Mouse (Mus musculus): ENCODE measurements around the gene Pyroxd2.
"Not testable (repeated sequence)": the region's sequence is repeated elsewhere in the genome, so short reads cannot be mapped to it uniquely, and the experiment has no call there.

Pyroxd2 gene

GRCm38 (mm10) chr19:42752363-42752931 is at the start of gene Pyroxd2:
Gene Pyroxd2, minus strand, starts transcription at chr19:42752775.
- peak; percentile 19 for DNase-seq (ENCODE audit: low read depth, low spot score)

GRCm38 (mm10) chr19:42797866-42798265 is 45.3 kb upstream of the Pyroxd2 start:
- no peak for DNase-seq (ENCODE audit: low read depth, low spot score)

DNA sequence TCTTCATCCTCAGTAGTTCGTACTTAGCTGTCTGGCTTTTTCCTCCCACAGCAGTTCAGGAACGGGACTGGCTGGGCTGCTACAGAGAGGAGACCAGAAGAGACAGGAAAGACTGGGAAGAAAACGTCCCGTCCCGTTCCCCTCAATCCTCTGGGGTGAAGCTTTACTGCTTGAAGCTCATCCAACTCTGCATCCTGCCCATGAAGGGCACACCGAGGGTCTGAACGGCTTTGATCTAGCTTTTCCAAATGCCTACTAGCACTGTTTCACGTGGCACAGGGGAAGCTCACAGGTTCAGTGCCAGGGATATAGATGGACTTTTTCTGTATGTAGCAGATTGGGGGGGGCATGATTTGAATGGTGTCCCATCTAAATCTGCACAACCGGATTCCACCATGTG is 43.2 kb upstream of the Pyroxd2 start:
- no peak for DNase-seq (ENCODE audit: low read depth, low spot score)

DNA sequence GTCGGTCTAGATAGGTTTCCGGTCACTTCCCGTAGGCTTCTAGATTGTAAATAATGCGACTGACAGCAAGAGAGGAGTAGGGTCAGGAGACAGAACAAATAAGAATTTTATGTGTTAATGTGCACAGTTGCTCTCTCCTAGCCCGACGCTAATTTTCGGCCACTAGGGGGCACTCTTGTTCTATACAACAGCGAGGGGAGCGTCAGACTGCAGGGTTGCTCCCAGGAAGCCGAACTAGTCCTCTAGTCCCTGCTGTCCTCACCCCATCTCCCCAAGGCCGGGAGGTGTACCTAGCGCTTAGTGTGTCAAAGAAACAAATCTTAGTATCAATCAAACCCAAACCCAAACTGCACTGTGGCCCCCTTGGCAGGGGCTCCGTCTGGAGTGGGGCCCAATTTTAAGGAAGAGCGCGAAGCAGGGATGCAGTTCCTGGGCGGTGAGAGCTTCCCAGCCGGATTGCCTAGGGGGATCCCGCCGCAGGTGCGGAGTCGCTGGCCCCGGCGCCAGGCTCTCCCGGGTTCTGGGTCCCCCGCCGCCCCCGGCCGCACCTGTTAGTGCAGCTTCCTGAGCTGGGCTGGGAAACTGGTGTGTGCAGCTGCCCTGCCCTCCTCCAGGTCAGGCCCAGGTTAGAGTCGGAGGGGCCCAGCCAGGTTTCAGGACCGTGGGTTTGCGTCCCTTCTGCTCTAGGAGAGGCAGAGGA is 42.5 kb upstream of the Pyroxd2 start:
- peak; percentile 85 for DNase-seq (ENCODE audit: low read depth, low spot score)

- DNase-seq (ENCODE audit: low read depth, low spot score): no peak
These were observed 35.7 kb upstream of the Pyroxd2 start for GRCm38 (mm10) chr19:42788311-42788710.

GRCm38 (mm10) chr19:42785562-42786220 is 33.1 kb upstream of the Pyroxd2 start:
- no peak for DNase-seq (ENCODE audit: low read depth, low spot score)

DNA sequence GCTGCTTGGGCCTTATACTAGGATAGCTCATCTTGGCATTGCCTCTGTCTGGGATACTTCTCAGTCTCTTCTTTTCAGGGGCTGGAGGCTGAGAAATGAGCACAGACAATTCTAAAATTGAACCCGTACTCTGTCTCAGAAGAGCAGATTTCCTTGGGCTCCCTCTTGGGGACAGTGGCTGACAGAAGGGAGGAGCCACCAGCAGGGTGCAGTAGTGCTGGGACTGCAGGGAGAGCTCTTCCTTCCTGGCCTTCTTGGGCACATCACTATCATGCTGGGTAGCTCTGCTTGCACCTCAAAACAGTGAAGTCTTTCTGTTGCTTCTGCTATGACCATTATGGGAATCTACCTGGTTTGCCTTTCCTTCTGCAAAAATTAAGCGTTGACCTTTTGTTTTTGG is 32.6 kb upstream of the Pyroxd2 start:
- DNase-seq (ENCODE audit: low read depth, low spot score): peak; percentile 31

- not testable (repeated sequence) for DNase-seq (ENCODE audit: low read depth, low spot score)
These were observed 27.6 kb upstream of the Pyroxd2 start for GRCm38 (mm10) chr19:42780156-42780538.

GRCm38 (mm10) chr19:42779531-42780155 is 27.1 kb upstream of the Pyroxd2 start, which contains the start of gene Hps1:
Gene Hps1, minus strand, starts transcription at chr19:42779978.
- DNase-seq (ENCODE audit: low read depth, low spot score): peak; percentile 94

DNA sequence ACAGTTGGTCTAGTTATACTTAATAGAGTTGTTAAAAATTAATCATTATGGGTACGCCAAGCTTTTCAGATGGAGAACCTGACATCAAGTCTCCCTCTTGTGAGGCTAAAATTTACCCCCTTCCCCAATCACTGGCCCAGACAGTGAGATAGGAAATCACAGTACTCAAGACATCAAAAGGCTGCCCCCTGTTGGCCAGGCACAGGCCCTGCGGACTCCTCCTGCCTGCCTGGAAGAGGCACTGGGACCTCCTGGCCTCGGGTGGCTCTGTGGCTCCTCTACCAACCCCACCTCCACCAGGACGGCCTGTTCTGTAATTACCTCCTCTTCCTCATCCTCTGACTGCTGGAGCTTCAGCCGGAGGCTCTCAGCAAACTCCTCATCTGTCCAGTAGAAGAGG is 25.2 kb upstream of the Pyroxd2 start:
- DNase-seq (ENCODE audit: low read depth, low spot score): peak; percentile 58

- DNase-seq (ENCODE audit: low read depth, low spot score): peak; percentile 61
These were observed 24.2 kb upstream of the Pyroxd2 start for GRCm38 (mm10) chr19:42776813-42777212.

DNA sequence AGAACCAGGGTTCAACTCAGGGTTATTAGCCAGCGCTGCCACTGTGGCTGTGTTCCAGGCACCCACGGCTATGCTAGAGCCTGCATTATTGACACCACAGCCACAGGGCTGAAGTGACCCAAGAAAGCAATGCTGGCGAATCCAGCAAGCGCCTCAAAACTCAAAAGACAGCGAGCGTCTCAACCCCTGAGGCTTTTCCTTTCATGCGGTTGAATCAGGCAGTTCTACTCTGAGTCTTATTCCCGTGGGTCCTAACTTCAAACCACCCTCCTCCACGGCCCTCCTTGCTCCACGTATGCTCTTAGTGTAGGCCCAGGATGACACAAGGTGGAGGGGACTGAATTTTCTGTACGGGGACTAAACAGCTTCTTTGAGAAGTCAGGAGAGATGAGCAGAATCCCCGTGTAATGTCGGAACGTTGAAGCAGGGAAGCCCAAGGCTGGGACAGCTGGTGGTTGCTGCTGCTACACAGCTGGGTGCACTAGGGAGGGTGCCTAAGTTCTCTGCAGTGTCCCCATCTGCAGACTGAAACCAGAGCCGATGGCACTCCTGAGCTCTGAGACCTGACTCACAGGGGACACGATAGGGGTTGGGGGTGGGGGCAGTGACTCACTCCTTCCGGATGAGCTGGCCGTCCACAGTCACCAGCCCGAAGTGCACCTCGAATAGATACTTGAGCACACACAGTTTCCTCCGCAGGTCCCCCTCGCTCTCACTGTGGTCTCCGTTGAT is 17.7 kb upstream of the Pyroxd2 start:
- no peak for DNase-seq (ENCODE audit: low read depth, low spot score)

- DNase-seq (ENCODE audit: low read depth, low spot score): no peak
These were observed 17.1 kb upstream of the Pyroxd2 start for GRCm38 (mm10) chr19:42769648-42770047.

DNA sequence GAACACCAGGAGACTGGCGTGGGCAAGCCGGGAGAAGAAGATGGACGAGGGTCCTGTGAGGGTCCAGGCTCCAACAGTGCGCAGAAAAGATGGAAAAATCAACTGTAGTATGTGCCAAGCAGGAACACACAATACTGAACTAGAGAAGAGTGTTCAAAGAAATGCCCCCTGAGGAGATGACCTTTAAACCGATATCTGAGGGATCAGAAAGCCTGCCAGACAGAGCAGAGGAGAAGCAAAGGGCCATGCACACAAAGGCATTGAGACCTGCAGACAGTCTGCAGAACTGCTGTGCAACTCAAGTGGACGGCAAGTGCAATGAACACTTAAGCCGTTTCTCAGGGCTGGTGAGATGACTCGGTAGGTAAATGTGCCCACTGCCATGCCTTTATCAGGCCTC is 14.8 kb upstream of the Pyroxd2 start:
- DNase-seq (ENCODE audit: low read depth, low spot score): no peak

GRCm38 (mm10) chr19:42764398-42764797 is 11.8 kb upstream of the Pyroxd2 start:
- DNase-seq (ENCODE audit: low read depth, low spot score): no peak

GRCm38 (mm10) chr19:42756671-42757070 is 4.1 kb upstream of the Pyroxd2 start:
- DNase-seq (ENCODE audit: low read depth, low spot score): no peak

DNA sequence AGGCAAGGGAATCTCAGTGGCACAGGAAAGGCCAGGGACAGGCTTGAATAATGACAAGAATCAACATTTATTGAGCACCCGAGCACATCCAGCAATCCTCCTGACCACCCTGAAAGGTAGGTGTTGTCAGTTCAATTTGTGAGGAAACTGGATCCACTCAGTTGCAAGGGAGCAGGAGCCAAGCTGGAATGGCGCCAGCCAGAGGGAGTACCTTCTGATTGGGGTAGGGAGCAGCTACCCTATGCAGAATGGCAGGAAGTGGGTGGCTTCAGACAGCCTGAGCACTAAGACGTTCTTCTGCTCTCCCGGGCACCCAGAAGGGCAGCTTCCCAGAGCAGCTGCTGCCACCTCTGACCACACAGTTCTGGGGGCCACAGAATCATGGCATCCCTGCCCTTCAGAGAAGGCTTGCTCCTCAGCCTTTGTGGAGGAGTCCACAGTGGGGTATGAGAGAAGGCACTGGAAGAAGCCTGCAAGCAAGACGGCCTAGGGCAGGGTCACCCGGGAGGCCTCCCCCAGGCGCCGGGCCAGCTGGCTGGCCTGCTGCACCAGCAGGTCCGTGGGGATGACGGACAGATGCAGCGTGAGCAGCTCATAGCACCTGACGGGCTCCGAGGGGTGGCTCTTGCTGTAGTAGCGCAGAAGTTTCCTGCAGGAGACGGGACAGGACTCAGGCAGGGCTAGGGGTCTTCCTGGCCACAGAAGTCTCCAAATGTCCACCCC is 2.7 kb upstream of the Pyroxd2 start:
- DNase-seq (ENCODE audit: low read depth, low spot score): no peak

DNA sequence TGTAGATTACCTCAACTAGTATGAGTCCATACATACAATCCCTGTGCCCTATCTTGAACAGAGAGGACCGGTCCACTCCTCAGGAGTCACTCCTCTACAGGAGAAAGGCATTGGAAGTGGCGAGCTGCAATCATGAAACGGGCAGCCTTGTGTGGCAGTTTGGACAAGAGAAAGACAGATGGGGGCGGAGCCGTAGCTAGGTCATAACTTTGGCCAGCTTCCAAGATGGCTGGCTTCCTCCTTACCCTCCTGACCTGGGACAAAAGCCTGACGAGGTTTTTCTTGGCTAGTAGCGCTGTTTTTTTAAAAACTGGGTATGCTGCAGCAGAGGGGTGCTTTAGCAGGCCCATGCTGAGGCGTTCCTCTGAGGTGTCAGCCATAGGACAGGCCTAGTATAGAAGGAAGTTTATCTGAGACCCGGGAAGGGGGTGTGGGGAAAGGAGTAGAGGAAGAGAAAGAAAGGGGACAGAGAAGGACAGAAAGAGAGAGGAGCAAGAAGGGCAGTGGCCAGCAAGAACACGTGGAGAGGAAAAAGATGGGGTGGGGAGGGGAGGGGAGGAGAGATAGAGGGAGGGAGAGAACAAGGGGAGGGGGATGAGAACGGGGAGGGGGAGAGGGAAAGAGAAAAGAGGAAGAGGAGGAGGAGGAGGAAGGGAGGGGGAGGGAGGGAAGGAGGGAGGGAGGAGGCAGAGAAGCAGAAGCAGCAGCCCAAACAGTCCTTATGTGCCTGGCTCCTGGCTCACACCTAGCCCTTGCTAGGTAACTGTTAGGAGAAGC is 754 bp upstream of the Pyroxd2 start:
- DNase-seq (ENCODE audit: low read depth, low spot score): no peak

GRCm38 (mm10) chr19:42750196-42750595 is 2.4 kb downstream of the Pyroxd2 start:
- DNase-seq (ENCODE audit: low read depth, low spot score): no peak

DNA sequence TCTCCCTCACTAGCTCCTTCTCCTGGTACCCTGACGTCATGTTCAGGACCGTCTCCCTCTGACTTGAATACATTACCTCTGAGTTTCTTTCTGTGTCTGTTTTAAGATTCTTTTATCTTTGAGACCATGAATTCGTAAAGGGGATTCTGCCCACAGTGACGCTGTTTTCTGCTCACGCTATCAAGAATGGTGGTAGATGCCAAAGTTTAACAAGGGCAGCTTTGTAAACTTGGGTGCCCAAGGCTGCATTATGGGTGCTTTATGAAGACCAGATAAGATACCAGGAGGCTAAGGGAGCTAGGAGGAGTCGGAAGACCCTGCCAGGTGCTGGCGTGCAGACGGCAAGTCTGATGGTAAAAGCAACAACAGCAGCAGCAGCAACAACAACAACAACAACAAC is 5.9 kb downstream of the Pyroxd2 start:
- no peak for DNase-seq (ENCODE audit: low read depth, low spot score)
